Mouse (Mus musculus) lung, embryonic 14.5 days (tissue): ENCODE measurements around the gene Cdip1. TPM values are rescaled to one million over a fixed set of nuclear protein-coding genes. Genes with fewer than 3 reads are reported as not detected.

Source experiments
- ATAC-seq: fragments of 200-750 bp; cut with Nextera tagmentation; 2 replicates; pipeline ENCODE4 v1.8.0; 2017; ENCODE audit warnings: mild to moderate bottlenecking, moderate TSS enrichment, moderate library complexity; ENCODE audit not compliant: insufficient read depth
- DNase-seq: peaks from one replicate; pipeline ENCODE4 v3.0.0-alpha.2; 2015
- H3K27ac ChIP-seq: fragments of 300-500 bp; sonication (generic); 2 replicates; pipeline ENCODE4 v1.5.1; 2014; ENCODE audit warnings: low read depth, mild to moderate bottlenecking, moderate library complexity
- H3K27me3 ChIP-seq: fragments of 300-500 bp; sonication (generic); 2 replicates; pipeline ENCODE4 v1.6.1; 2014; ENCODE audit warnings: low read length, control low read depth; ENCODE audit not compliant: insufficient read depth
- H3K36me3 ChIP-seq: fragments of 300-500 bp; sonication (generic); 2 replicates; pipeline ENCODE4 v1.6.1; 2014; ENCODE audit warnings: control low read depth; ENCODE audit not compliant: insufficient read depth
- H3K4me1 ChIP-seq: fragments of 300-500 bp; sonication (generic); 2 replicates; pipeline ENCODE4 v1.6.1; 2014; ENCODE audit warnings: antibody characterized with exemption, control low read depth; ENCODE audit not compliant: insufficient read depth
- H3K4me2 ChIP-seq: fragments of 300-500 bp; sonication (generic); 2 replicates; pipeline ENCODE4 v1.6.1; 2014; ENCODE audit warnings: mild to moderate bottlenecking
- H3K4me3 ChIP-seq: fragments of 300-500 bp; sonication (generic); 2 replicates; pipeline ENCODE4 v1.5.1; 2014; ENCODE audit warnings: low read depth, low read length
- H3K9ac ChIP-seq: fragments of 300-500 bp; sonication (generic); 2 replicates; pipeline ENCODE4 v1.6.1; 2014
- H3K9me3 ChIP-seq: fragments of 300-500 bp; sonication (generic); 2 replicates; pipeline ENCODE4 v1.6.1; 2016; ENCODE audit warnings: low read depth, low read length, control low read depth
- CTCF ChIP-seq: IDR thresholded peaks from 2 replicates; pipeline ENCODE4 v1.5.1; 2016; ENCODE audit warnings: antibody characterized with exemption, low read depth
- WGBS: fragments of 180-500 bp; shearing (Covaris S2); extraction: QIAGEN DNeasy Blood & Tissue Kit; methylation state at CpG from one replicate; pipeline ENCODE4 v1.1.7; 2014; 5-methylcytosine and 5-hydroxymethylcytosine counted together
- polyA plus RNA-seq: library from polyadenylated mRNA; unstranded; fragments of >200 nt; fragmentation: Nextera tagmentation; extraction: Ambion mirVana; gene quantifications from 2 replicates; pipeline ENCODE4 v1.2.1, GENCODE M21; 2014

Gene Cdip1
- 85.7 and 89.9 TPM in 2 replicates for polyA plus RNA-seq

DNA sequence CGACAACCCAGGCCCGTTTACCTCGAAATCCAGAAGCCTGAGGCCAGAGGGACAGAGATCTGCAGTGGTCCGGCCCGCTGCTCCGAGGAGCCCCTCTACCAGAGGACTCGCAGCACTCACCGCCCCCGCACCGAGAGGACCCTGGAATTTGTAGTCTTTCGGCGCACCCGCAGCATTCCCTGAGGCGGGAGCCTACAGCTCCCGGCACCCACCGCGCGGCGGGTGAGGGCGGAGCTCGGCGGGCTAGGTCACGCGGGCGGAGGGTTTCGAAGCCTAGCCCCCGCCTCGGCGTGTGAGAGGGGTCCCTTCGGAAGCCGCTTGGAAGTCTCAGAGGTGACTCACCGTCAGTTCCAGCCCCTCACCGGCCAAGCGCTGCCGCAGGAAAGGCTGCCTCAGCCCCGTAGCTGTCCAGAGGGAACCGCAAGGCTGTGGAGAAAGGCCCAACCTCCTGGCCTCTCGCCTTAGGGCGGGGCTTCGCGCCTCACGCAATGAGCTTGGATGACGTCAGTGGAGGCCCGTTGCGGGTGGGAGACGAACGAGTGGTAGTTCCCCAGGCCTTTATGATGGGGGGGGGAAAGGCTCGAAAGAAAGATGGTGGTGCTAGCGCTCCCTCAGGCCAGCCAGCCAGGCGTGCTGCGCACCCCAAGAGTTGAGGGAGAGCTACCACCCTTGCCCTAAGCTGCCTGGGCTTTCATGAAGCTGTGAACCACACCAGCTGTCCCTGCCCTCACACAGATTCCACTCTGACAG, at the start of gene Cdip1:
Cdip1 (minus strand) TSS at position 483 of the 750 bp plus-strand sequence.
- peak within 1 kb of the TSS; percentile 79 for H3K9ac ChIP-seq
- H3K4me2 ChIP-seq = peak within 1 kb of the TSS; percentile 69
- peak; percentile 20; the same call in 1 of the 2 replicates for TF ChIP-seq CTCF
- H3K36me3 ChIP-seq = no peaks in the 10 kb centered on the region
- under 1% methylated on average over 51 of the region's 51 CpGs for WGBS
- H3K27ac ChIP-seq = peak within 1 kb of the TSS; percentile 98
- H3K4me3 ChIP-seq = peak within 1 kb of the TSS; percentile 64
- DNase-seq = peak; percentile 97
- no peaks in the 10 kb centered on the region for H3K9me3 ChIP-seq
- ATAC-seq = peak; percentile 99
- H3K27me3 ChIP-seq = no peaks in the 10 kb centered on the region
- H3K4me1 ChIP-seq = peaks cover 7% of the 10 kb centered on the region; the same call in 1 of the 2 replicates

DNA sequence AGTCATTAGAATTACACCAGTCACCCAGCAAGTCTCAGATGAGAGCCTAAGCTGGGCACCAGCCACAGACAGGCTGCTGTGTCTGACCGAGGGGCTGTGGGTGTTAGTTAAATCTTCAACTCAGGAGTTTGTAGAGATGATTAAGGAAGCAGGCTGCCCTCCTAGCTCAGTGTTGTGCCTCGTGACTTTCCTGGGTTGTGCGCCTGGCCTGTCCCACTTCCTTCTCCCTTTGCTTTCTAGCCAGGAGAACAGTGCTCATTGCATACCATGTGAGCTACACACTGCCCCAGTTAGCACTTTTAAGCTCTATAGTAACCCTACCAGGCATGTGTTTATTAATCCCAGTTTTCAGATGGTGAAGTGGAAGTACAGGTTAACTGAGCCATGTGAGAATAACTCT, 49.5 kb upstream of the Cdip1 start:
- no peak overlapping the region for H3K9ac ChIP-seq
- no peaks in the 10 kb centered on the region for H3K4me1 ChIP-seq
- H3K27ac ChIP-seq = no peak overlapping the region
- TF ChIP-seq CTCF = no peak
- H3K4me3 ChIP-seq = no peak overlapping the region
- 66% methylated on average over 3 of the region's 3 CpGs for WGBS
- no peaks in the 10 kb centered on the region for H3K27me3 ChIP-seq
- ATAC-seq = no peak
- no peaks in the 10 kb centered on the region for H3K36me3 ChIP-seq
- no peaks in the 10 kb centered on the region for H3K9me3 ChIP-seq
- no peak overlapping the region for H3K4me2 ChIP-seq
- DNase-seq = no peak

DNA sequence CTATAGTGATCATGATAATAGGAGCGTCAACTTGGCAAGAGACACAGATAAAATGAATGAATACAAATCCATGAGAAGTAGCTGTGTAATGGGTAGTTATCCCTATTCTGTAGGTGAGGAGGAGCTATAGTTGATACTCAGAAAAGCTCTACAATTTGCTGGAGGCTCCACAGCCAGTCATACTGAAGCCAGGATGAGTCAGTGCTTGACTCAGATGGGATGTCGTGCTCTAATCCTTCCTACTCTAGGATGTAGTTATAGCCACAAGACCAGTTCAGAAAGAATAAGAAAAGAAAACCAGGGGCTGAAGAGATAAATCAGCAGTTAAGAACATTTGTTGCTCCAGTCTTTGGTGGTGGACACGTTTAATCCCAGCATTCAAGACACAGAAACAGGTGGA, 47.5 kb upstream of the Cdip1 start:
- no peak for TF ChIP-seq CTCF
- H3K4me1 ChIP-seq = no peaks in the 10 kb centered on the region
- no peak for ATAC-seq
- H3K4me2 ChIP-seq = no peak overlapping the region
- 80% methylated on average over 3 of the region's 3 CpGs for WGBS
- H3K27ac ChIP-seq = no peak overlapping the region
- no peak for DNase-seq
- H3K9me3 ChIP-seq = no peaks in the 10 kb centered on the region
- no peaks in the 10 kb centered on the region for H3K27me3 ChIP-seq
- H3K36me3 ChIP-seq = no peaks in the 10 kb centered on the region
- H3K4me3 ChIP-seq = no peak overlapping the region
- H3K9ac ChIP-seq = no peak overlapping the region

DNA sequence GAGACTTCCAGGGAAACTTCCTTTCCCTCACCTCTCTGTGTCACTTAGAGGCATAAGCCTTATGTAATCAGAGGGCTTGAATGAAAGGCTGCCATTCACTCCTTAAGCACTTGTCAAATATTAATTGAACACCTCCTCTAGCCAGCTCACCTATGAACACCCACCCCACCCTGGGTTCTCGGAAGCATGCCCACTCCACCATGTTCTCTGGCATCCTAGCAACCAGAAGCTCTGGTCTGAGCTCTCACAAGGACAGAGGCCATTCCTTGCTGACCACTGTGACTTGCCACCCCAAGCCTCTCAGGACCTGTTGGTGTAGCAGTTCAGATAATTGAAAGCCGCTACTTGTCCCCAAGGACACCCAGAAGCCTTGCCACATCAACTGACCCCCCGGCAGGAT, 45.1 kb upstream of the Cdip1 start, which contains the start of gene 4930562C15Rik:
4930562C15Rik (plus strand) TSS at position 226 of the 400 bp plus-strand sequence.
- Histone ChIP-seq H3K9me3 (no peaks in the 10 kb centered on the region), H3K36me3 (no peaks in the 10 kb centered on the region), H3K4me3 (no peak within 1 kb of the TSS), H3K9ac (no peak within 1 kb of the TSS), H3K27ac (no peak within 1 kb of the TSS), H3K27me3 (no peaks in the 10 kb centered on the region), H3K4me2 (no peak within 1 kb of the TSS), H3K4me1 (no peaks in the 10 kb centered on the region)
- WGBS = 76% methylated on average over 3 of the region's 3 CpGs
- ATAC-seq (peak; percentile 38; the same call in 1 of the 2 replicates), DNase-seq (peak; percentile 6)
- TF ChIP-seq CTCF = no peak

DNA sequence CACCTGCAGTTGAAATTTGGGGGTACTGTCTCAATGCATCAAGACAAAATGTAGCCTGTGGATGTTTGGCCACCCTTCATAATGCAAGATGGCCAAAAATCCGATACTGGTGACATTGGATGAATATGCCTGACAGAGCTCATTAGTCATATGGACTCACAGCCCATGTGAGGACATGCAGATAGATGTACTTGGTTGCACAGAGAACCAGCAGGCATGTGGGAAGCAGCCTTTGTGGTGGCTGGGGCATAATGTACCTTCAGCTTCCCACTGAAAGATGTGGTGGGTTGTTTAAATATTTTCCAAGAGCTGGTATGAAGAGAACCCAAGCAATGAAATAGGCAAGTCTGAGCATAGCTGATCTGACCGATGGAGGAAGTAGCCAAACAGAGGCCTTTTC, 43.8 kb upstream of the Cdip1 start:
- ATAC-seq = no peak
- DNase-seq = no peak
- no peaks in the 10 kb centered on the region for H3K27me3 ChIP-seq
- H3K4me1 ChIP-seq = no peaks in the 10 kb centered on the region
- WGBS = 64% methylated on average over 2 of the region's 2 CpGs
- no peak overlapping the region for H3K27ac ChIP-seq
- H3K9ac ChIP-seq = no peak overlapping the region
- H3K4me2 ChIP-seq = no peak overlapping the region
- H3K4me3 ChIP-seq = no peak overlapping the region
- no peaks in the 10 kb centered on the region for H3K36me3 ChIP-seq
- no peak for TF ChIP-seq CTCF
- H3K9me3 ChIP-seq = no peaks in the 10 kb centered on the region

DNA sequence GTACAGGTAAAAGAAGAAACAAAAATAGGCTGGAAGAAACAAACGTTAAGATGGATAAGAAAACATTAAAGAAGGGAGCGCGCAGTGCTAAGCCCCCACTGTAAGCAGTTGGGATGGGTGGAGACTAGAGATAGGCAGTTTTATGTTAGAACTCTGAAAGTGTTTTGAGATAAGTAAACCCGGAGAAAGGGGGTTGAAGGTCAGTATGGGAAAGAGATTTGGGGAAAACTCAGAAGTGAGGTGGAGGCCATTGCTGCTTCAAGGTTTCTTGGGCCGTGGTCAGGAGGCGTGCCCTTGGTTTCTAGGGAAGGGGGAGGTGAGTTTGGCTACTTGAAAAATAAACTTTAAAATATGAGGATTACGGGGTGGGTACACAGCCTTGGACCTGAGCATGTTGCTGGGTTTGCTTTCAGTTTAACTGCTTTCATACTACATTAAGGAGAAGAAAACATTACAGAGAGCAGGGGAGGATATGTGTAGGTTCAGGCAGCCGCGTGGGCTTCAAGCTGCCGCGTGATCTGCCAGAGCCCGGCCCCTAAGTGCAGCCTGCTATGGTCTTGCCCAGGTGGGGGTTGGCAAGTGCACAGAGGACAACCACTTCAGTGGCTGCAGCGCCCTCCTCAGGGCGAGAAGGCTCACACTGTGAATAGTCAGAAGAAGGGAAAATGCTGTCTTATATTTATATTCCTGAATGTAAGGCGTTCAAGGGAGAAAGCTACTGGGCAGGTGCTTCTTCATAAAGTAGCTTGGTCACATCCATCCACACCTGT, 41.7 kb upstream of the Cdip1 start:
- 0 out of 2 replicates have a peak, but pooled peaks have one; percentile 4 for TF ChIP-seq CTCF
- WGBS = 58% methylated on average over 15 of the region's 15 CpGs
- Histone ChIP-seq H3K9me3 (no peaks in the 10 kb centered on the region), H3K4me2 (no peak overlapping the region), H3K4me1 (no peaks in the 10 kb centered on the region), H3K36me3 (no peaks in the 10 kb centered on the region), H3K4me3 (no peak overlapping the region), H3K9ac (no peak overlapping the region), H3K27me3 (no peaks in the 10 kb centered on the region), H3K27ac (no peak overlapping the region)
- ATAC-seq = no peak
- no peak for DNase-seq
